In the genomic region with DNA sequence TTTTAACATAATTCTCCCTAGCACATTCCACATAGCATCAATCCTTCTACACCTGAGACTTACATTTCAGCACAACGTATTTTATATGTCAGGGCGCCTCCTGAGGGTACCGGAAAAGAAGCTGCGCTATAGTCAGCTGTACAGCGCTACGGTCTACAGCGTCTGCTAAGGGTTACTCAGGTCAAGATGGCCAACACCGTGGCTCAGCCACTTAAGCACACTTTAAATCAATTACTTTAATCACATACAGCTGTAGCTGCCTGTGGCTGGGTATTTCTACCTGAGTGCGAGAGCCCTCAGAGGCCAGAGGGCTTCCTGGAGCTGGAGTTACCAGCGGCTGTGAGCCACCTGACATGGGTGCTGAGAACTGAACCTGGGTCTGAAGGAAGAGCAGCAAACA, we compare ENCODE assay signal across 34 mouse cellular contexts. TPM values are rescaled to one million over a fixed set of nuclear protein-coding genes. Genes with fewer than 3 reads are reported as not detected.
DNase-seq lines count a peak whose midpoint lies in the region; ATAC-seq lines count a peak whose summit lies in the region.
"Had no signal": no experiment of that assay in that cellular context is flagged by ENCODE, and none has a peak within 500 bp of the region (broad histone marks: within the 10 kb centered on the region; RNA-seq: fewer than 3 reads in every experiment).

No protein-coding gene starts in this region.

- no peak overlapping the region for H3K4me2 ChIP-seq in embryonic facial prominence, embryonic 11.5 days (ENCODE audit: low read depth, low read length)
- H3K4me2 ChIP-seq: embryonic facial prominence, embryonic 12.5 days; embryonic facial prominence, embryonic 15.5 days; heart, embryonic 13.5 days; hindbrain, embryonic 12.5 days; hindbrain, embryonic 15.5 days; intestine, embryonic 15.5 days had no signal

- ATAC-seq in embryonic facial prominence, embryonic 11.5 days (replicated peaks; ENCODE audit: insufficient number of reproducible peaks, low FRiP score, low TSS enrichment, low read depth), result no peak
- ATAC-seq: CD4-positive, CD25-positive, alpha-beta regulatory T cell, adult 4 months; forebrain, embryonic 14.5 days; forebrain, postnatal 0 days; intestine, embryonic 15.5 days had no signal

- no peak overlapping the region for H3K9ac ChIP-seq in embryonic facial prominence, embryonic 11.5 days (replicated peaks; ENCODE audit: low read length)
- H3K9ac ChIP-seq: embryonic facial prominence, embryonic 12.5 days; embryonic facial prominence, embryonic 15.5 days; forebrain, postnatal 0 days; heart, embryonic 13.5 days; hindbrain, embryonic 12.5 days; hindbrain, embryonic 15.5 days; intestine, embryonic 15.5 days had no signal

- WGBS in embryonic facial prominence, embryonic 11.5 days, result 42% methylated on average over 10 of the region's 10 CpGs
- 24% methylated on average over 10 of the region's 10 CpGs for WGBS in limb, embryonic 10.5 days

- intact Hi-C loops in heart, postnatal 36 days (cut with DNase I), result no loop called here

- H3K27ac ChIP-seq in embryonic facial prominence, embryonic 11.5 days (replicated peaks; ENCODE audit: low read depth, low read length), result no peak overlapping the region
- H3K27ac ChIP-seq in limb, embryonic 10.5 days, result no peak overlapping the region
- H3K27ac ChIP-seq: embryonic facial prominence, embryonic 12.5 days; embryonic facial prominence, embryonic 15.5 days; heart, adult 2 months; heart, embryonic 10.5 days; heart, embryonic 13.5 days; hindbrain, embryonic 12.5 days; hindbrain, embryonic 15.5 days; intestine, embryonic 15.5 days had no signal

- no peaks in the 10 kb centered on the region for H3K9me3 ChIP-seq in embryonic facial prominence, embryonic 11.5 days (replicated peaks; ENCODE audit: control insufficient read depth, low read length)
- H3K9me3 ChIP-seq in limb, embryonic 10.5 days (replicated peaks), result no peaks in the 10 kb centered on the region
- H3K9me3 ChIP-seq: embryonic facial prominence, embryonic 12.5 days; embryonic facial prominence, embryonic 15.5 days; heart, embryonic 10.5 days; heart, embryonic 13.5 days; hindbrain, embryonic 12.5 days; hindbrain, embryonic 15.5 days; intestine, embryonic 15.5 days had no signal

- no peaks in the 10 kb centered on the region for H3K36me3 ChIP-seq in embryonic facial prominence, embryonic 11.5 days (replicated peaks; ENCODE audit: control insufficient read depth, insufficient read depth, low read depth, low read length)
- H3K36me3 ChIP-seq in limb, embryonic 10.5 days, result peaks cover 21% of the 10 kb centered on the region

- no peak overlapping the region for H3K4me3 ChIP-seq in embryonic facial prominence, embryonic 11.5 days (ENCODE audit: low read depth, low read length)
- H3K4me3 ChIP-seq in limb, embryonic 10.5 days, result no peak overlapping the region
- H3K4me3 ChIP-seq: embryonic facial prominence, embryonic 12.5 days; embryonic facial prominence, embryonic 15.5 days; heart, adult 2 months; heart, embryonic 10.5 days; heart, embryonic 13.5 days; hindbrain, embryonic 12.5 days; hindbrain, embryonic 15.5 days; intestine, embryonic 15.5 days had no signal

- DNase-seq in embryo, embryonic 11 days, result peak; percentile 41
- peak; percentile 46 for DNase-seq in embryonic facial prominence, embryonic 11.5 days (ENCODE audit: low spot score)
- peak; percentile 61 for DNase-seq in limb, embryonic 10.5 days (ENCODE audit: low spot score)
- no peak for DNase-seq in right cerebral cortex, postnatal 14 days
- no peak for DNase-seq in heart, postnatal 36 days
- no peak for DNase-seq in kidney, postnatal 36 days
- DNase-seq: adrenal gland, adult 8-10 months; adrenal gland, postnatal 25 days; cerebellum, adult 11-12 months; cerebellum, adult 9-10 months; cerebellum, postnatal 25 days; forebrain, postnatal 0 days; gastrocnemius, postnatal 25 days; heart, adult 2 months; heart, postnatal 14 days; kidney, adult 11 months had no signal

- no peaks in the 10 kb centered on the region for H3K4me1 ChIP-seq in embryonic facial prominence, embryonic 11.5 days (ENCODE audit: control insufficient read depth, insufficient read depth, low read length)
- peaks cover 27% of the 10 kb centered on the region for H3K4me1 ChIP-seq in limb, embryonic 10.5 days
- H3K4me1 ChIP-seq: embryonic facial prominence, embryonic 12.5 days; embryonic facial prominence, embryonic 15.5 days; hindbrain, embryonic 12.5 days; hindbrain, embryonic 15.5 days; intestine, embryonic 15.5 days had no signal

- H3K27me3 ChIP-seq in embryonic facial prominence, embryonic 11.5 days (ENCODE audit: control insufficient read depth, insufficient read depth, low read length), result no peaks in the 10 kb centered on the region
- peaks cover 33% of the 10 kb centered on the region for H3K27me3 ChIP-seq in limb, embryonic 10.5 days (ENCODE audit: low read depth, poor library complexity, severe bottlenecking)
- H3K27me3 ChIP-seq: embryonic facial prominence, embryonic 12.5 days; embryonic facial prominence, embryonic 15.5 days; heart, embryonic 13.5 days; hindbrain, embryonic 12.5 days; hindbrain, embryonic 15.5 days; intestine, embryonic 15.5 days had no signal

RNA-seq across cellular contexts. Expression of a gene that starts 19.0 kb away (rescaled TPM):
- not detected in 2 replicates for polyA plus RNA-seq in embryonic facial prominence, embryonic 11.5 days (2014; fragmentation: Nextera tagmentation; extraction: Ambion mirVana)
- polyA plus RNA-seq in limb, embryonic 10.5 days (2016; fragmentation: Nextera tagmentation; extraction: Ambion mirVana), result not detected in 2 replicates
- total RNA-seq in heart, postnatal 36 days (2021), result not detected
- total RNA-seq: adrenal gland, adult 8-10 months; adrenal gland, postnatal 25 days; common myeloid progenitor, adult 5-6 weeks; forebrain, postnatal 0 days; gastrocnemius, adult 8-10 months; gastrocnemius, postnatal 25 days; heart, adult 2 months; heart, postnatal 14 days; hematopoietic stem cell, adult 5-6 weeks; MEL had no signal
- polyA plus RNA-seq: brain, embryonic 14.5 days; C2C12; CD4-positive, CD25-positive, alpha-beta regulatory T cell, adult 4 months; embryonic facial prominence, embryonic 12.5 days; embryonic facial prominence, embryonic 15.5 days; forebrain, embryonic 11.5 days; forebrain, embryonic 14.5 days; forebrain, postnatal 0 days; gonadal fat pad, adult 2 months; heart, adult 2 months; heart, embryonic 10.5 days; heart, embryonic 13.5 days; heart, embryonic 16.5 days; hindbrain, embryonic 12.5 days; intestine, embryonic 15.5 days had no signal

RNA-seq across cellular contexts. Expression of a gene that starts 28.5 kb away (rescaled TPM):
- polyA plus RNA-seq in embryonic facial prominence, embryonic 11.5 days (2014; fragmentation: Nextera tagmentation; extraction: Ambion mirVana), result 6.1 and 6.6 TPM in 2 replicates
- polyA plus RNA-seq in limb, embryonic 10.5 days (2016; fragmentation: Nextera tagmentation; extraction: Ambion mirVana), result 4.7 and 7.0 TPM in 2 replicates
- 10 to 100 TPM; 10.9 to 20.8 TPM for total RNA-seq in heart, postnatal 36 days (2021)

RNA-seq across cellular contexts. Expression of a gene that starts 41.8 kb away (rescaled TPM):
- polyA plus RNA-seq in embryonic facial prominence, embryonic 11.5 days (2014; fragmentation: Nextera tagmentation; extraction: Ambion mirVana), result 69.9 and 73.4 TPM in 2 replicates
- 113 and 116 TPM in 2 replicates for polyA plus RNA-seq in limb, embryonic 10.5 days (2016; fragmentation: Nextera tagmentation; extraction: Ambion mirVana)
- 10 to 100 TPM; 69.5 to 71.8 TPM for total RNA-seq in heart, postnatal 36 days (2021)

Comparison
In these comparisons a context has a peak if more than half of its experiments do, and no peak if none do; other contexts are left out.
1. DNase-seq: peak in embryo, embryonic 11 days (single experiment), embryonic facial prominence, embryonic 11.5 days (single experiment) and limb, embryonic 10.5 days (single experiment); none in right cerebral cortex, postnatal 14 days (single experiment), heart, postnatal 36 days (0 of 2) and kidney, postnatal 36 days (0 of 2).